In the genomic region with DNA sequence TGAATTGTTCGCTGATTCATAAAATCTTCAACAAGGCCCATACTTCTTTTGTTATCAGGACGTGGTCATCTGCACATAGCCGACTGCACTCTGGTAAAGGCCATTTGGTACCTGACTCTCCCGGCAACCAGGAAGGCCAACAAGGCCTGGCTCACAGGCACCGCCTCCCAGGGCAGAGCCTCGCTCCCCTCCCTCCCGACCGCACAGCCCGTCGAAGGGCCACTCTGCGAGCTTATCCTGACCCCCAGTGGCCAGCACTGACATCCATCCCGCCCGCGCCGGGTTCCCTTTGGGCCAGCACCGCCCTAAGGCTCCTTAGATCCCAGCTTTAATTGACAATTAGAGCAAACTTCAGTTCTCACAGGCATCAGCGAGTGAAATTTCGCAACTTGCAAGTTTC, we compare ENCODE assay signal across 8 mouse cellular contexts.
DNase-seq lines count a peak whose midpoint lies in the region; ATAC-seq and TF ChIP-seq lines count a peak whose summit lies in the region.

No protein-coding gene starts in this region.

- no peak overlapping the region for H3K27ac ChIP-seq in intestine, postnatal 0 days (ENCODE audit: low read depth, low read length)
- H3K27ac ChIP-seq in midbrain, postnatal 0 days (ENCODE audit: low read depth, low read length): no peak overlapping the region

- H3K4me2 ChIP-seq in intestine, postnatal 0 days (replicated peaks; ENCODE audit: low read depth): peak overlapping the region; percentile 63
- peak overlapping the region; percentile 37 for H3K4me2 ChIP-seq in midbrain, postnatal 0 days (ENCODE audit: low read depth, low read length, poor library complexity, severe bottlenecking)

- H3K9ac ChIP-seq in intestine, postnatal 0 days (ENCODE audit: low read depth, low read length): no peak overlapping the region
- no peak overlapping the region for H3K9ac ChIP-seq in midbrain, postnatal 0 days (replicated peaks; ENCODE audit: low read length, poor library complexity, severe bottlenecking)

- peak; percentile 74; the same call in 1 of the 2 replicates for ATAC-seq in cerebellum, adult (ENCODE audit: insufficient number of reproducible peaks, low FRiP score, low TSS enrichment)
- peak; percentile 92 for ATAC-seq in intestine, postnatal 0 days
- peak; percentile 82 for ATAC-seq in midbrain, postnatal 0 days (ENCODE audit: low FRiP score)

- TF ChIP-seq CTCF in intestine, postnatal 0 days (IDR thresholded peaks at IDR 0.05; ENCODE audit: low read depth): peak; percentile 95
- peak; percentile 77 for TF ChIP-seq CTCF in midbrain, postnatal 0 days (IDR thresholded peaks at IDR 0.05)

- no peak for DNase-seq in cerebellum, adult 8-10 months
- DNase-seq in embryo, embryonic 11.5 days (ENCODE audit: low read depth, low spot score): peak; percentile 56
- peak; percentile 98 for DNase-seq in heart, adult 11 months
- DNase-seq in liver: peak; percentile 81
- peak; percentile 73 for DNase-seq in midbrain, postnatal 0 days (ENCODE audit: low spot score)
- peak; percentile 63 for DNase-seq in spleen, postnatal 36 days (ENCODE audit: low spot score in 2 of 2)

- H3K4me3 ChIP-seq in intestine, postnatal 0 days (ENCODE audit: low read depth, low read length): peak overlapping the region; percentile 27
- H3K4me3 ChIP-seq in midbrain, postnatal 0 days (ENCODE audit: low read depth, low read length): peak overlapping the region; percentile 8; the same call in 1 of the 2 replicates

- no peaks in the 10 kb centered on the region for H3K27me3 ChIP-seq in intestine, postnatal 0 days (replicated peaks; ENCODE audit: control insufficient read depth, insufficient read depth, low read length)
- no peaks in the 10 kb centered on the region for H3K27me3 ChIP-seq in midbrain, postnatal 0 days (ENCODE audit: insufficient read depth, low read length)

- H3K4me1 ChIP-seq in intestine, postnatal 0 days (replicated peaks; ENCODE audit: control insufficient read depth, insufficient read depth, low read length): peaks cover 3% of the 10 kb centered on the region; the same call in 1 of the 2 replicates
- H3K4me1 ChIP-seq in midbrain, postnatal 0 days (ENCODE audit: insufficient read depth, low read length): 0 out of 2 replicates have a peak, but pooled peaks cover 5% of the 10 kb centered on the region

- WGBS in intestine, postnatal 0 days: 2% methylated on average over 18 of the region's 18 CpGs
- WGBS in midbrain, postnatal 0 days: 2% methylated on average over 18 of the region's 18 CpGs

- no peaks in the 10 kb centered on the region for H3K36me3 ChIP-seq in intestine, postnatal 0 days (ENCODE audit: control insufficient read depth, insufficient read depth)
- no peaks in the 10 kb centered on the region for H3K36me3 ChIP-seq in midbrain, postnatal 0 days (ENCODE audit: insufficient read depth, low read length)

- no peaks in the 10 kb centered on the region for H3K9me3 ChIP-seq in intestine, postnatal 0 days (ENCODE audit: control insufficient read depth)
- no peaks in the 10 kb centered on the region for H3K9me3 ChIP-seq in midbrain, postnatal 0 days (ENCODE audit: low read length)
